Mouse (Mus musculus) limb, embryonic 13.5 days (tissue): ENCODE results near the gene Gm21964. TPM values are rescaled to one million over a fixed set of nuclear protein-coding genes. Genes with fewer than 3 reads are reported as not detected.

Experiments
- ATAC-seq: fragments of 200-750 bp; cut with Nextera tagmentation; 2 replicates; pipeline ENCODE4 v1.8.0; 2017; ENCODE audit warnings: low read depth, moderate number of reproducible peaks, moderate TSS enrichment; ENCODE audit not compliant: low FRiP score
- H3K27ac ChIP-seq: fragments of 300-500 bp; sonication (generic); 2 replicates; pipeline ENCODE4 v1.5.1; 2015; ENCODE audit warnings: inconsistent platforms, mild to moderate bottlenecking, moderate library complexity
- H3K27me3 ChIP-seq: fragments of 300-500 bp; sonication (generic); 2 replicates; pipeline ENCODE4 v1.6.1; 2015; ENCODE audit warnings: mild to moderate bottlenecking, inconsistent platforms
- H3K36me3 ChIP-seq: fragments of 300-500 bp; sonication (generic); 2 replicates; pipeline ENCODE4 v1.6.1; 2015; ENCODE audit warnings: inconsistent platforms, mild to moderate bottlenecking, moderate library complexity
- H3K4me1 ChIP-seq: fragments of 300-500 bp; sonication (generic); 2 replicates; pipeline ENCODE4 v1.6.1; 2015; ENCODE audit warnings: inconsistent platforms
- H3K4me2 ChIP-seq: fragments of 300-500 bp; sonication (generic); replicated peaks from 2 replicates; pipeline ENCODE4 v1.6.1; 2015; ENCODE audit warnings: inconsistent platforms, mild to moderate bottlenecking, moderate library complexity
- H3K4me3 ChIP-seq: fragments of 300-500 bp; sonication (generic); 2 replicates; pipeline ENCODE4 v1.5.1; 2015; ENCODE audit warnings: moderate library complexity, mild to moderate bottlenecking, inconsistent platforms
- H3K9ac ChIP-seq: fragments of 300-500 bp; sonication (generic); 2 replicates; pipeline ENCODE4 v1.6.1; 2015; ENCODE audit warnings: mild to moderate bottlenecking, inconsistent platforms
- H3K9me3 ChIP-seq: fragments of 300-500 bp; sonication (generic); 2 replicates; pipeline ENCODE4 v1.6.1; 2016; ENCODE audit warnings: inconsistent platforms
- WGBS: fragments of 180-500 bp; shearing (Covaris S2); methylation state at CpG from one replicate; pipeline ENCODE4 v1.1.7; 2015; 5-methylcytosine and 5-hydroxymethylcytosine counted together
- polyA plus RNA-seq: library from polyadenylated mRNA; unstranded; fragments of >200 nt; fragmentation: Nextera tagmentation; extraction: Ambion mirVana; gene quantifications from 2 replicates; pipeline ENCODE4 v1.2.1, GENCODE M21; 2015

The Gm21964 gene
- polyA plus RNA-seq, 1 experiment from 2014 or later = not detected

DNA sequence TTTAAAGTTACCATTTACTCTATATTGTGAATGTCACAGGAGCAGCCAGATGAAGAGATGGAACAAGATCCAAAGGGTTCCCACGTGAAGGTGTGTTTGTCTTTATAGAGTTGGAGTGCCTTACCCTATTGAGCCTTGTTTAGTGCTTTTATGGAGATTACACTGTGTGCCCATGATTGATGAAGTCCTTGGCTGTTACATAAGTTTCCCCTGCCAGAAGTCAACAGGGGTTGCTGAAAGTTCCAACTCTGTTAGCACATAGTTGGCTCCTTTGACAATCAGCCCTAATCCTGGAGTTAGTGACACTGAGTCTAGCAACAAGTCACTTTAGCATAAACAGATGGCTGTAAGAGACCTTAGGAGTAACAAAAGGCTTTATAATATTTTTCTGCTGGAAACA is 9.1 kb upstream of the Gm21964 start:
- 60% methylated on average over 1 of the region's 1 CpGs for WGBS
- H3K36me3 ChIP-seq = peaks cover 34% of the 10 kb centered on the region
- H3K4me2 ChIP-seq = no peak overlapping the region
- H3K4me1 ChIP-seq = no peaks in the 10 kb centered on the region
- ATAC-seq = no peak
- no peaks in the 10 kb centered on the region for H3K27me3 ChIP-seq
- peaks cover 17% of the 10 kb centered on the region for H3K9me3 ChIP-seq
- no peak overlapping the region for H3K27ac ChIP-seq
- no peak overlapping the region for H3K4me3 ChIP-seq
- no peak overlapping the region for H3K9ac ChIP-seq

DNA sequence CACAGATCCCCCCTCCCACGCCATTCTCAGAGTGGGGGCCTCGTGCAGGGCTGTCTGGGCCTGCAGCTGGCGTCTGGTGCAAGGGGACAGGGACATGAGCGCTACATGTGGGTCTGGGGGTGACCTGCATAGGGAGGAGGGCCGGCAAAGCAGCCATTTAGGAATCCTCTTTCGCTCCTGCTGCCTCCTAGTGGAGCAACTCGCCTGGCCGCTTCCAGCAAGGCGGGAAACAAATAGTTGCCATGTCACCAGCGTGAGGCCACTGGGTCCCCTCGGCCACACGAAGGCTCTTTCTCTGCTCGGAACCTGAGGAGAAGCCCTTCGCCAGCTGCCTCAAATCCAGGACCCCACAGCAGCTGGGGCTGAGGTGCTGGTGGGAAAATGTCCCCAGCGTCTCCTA is 669 bp downstream of the Gm21964 start:
- no peaks in the 10 kb centered on the region for H3K9me3 ChIP-seq
- 85% methylated on average over 15 of the region's 15 CpGs for WGBS
- ATAC-seq = no peak

DNA sequence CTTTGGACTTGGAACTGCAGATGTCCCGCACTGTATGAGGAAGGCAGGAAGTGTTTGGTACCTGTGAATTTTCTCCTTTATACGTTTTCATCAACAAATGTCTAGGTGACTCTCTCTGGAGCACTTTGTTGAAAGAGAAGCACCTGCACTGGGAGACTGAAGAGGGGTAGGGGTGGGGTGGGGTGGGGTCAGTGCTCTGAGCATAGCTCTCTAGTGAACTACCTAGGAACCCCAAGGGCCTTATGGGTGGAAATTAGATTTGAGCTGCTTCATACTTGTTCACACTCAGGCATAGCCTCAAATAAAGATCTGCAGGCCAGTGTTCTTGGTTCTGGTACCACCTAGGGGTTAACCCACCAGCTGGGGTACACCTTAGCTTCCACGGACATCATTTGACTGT is 1.6 kb downstream of the Gm21964 start, which contains the start of gene Gm17720:
Gene Gm17720 (minus strand): TSS at position 101 of the 400 bp plus-strand sequence.
- H3K4me1 ChIP-seq = no peaks in the 10 kb centered on the region
- no peaks in the 10 kb centered on the region for H3K36me3 ChIP-seq
- no peaks in the 10 kb centered on the region for H3K27me3 ChIP-seq
- no peak within 1 kb of the TSS for H3K4me2 ChIP-seq
- no peaks in the 10 kb centered on the region for H3K9me3 ChIP-seq
- H3K4me3 ChIP-seq = no peak within 1 kb of the TSS
- no peak within 1 kb of the TSS for H3K9ac ChIP-seq
- no peak within 1 kb of the TSS for H3K27ac ChIP-seq
- WGBS = 94% methylated on average over 3 of the region's 3 CpGs
- no peak for ATAC-seq

More for the DNA sequence above, 669 bp downstream of the Gm21964 start:
- H3K4me2 ChIP-seq = no peak overlapping the region
- no peaks in the 10 kb centered on the region for H3K27me3 ChIP-seq
- H3K36me3 ChIP-seq = no peaks in the 10 kb centered on the region
- no peak overlapping the region for H3K27ac ChIP-seq
- H3K4me3 ChIP-seq = no peak overlapping the region
- H3K9ac ChIP-seq = no peak overlapping the region
- H3K4me1 ChIP-seq = no peaks in the 10 kb centered on the region

DNA sequence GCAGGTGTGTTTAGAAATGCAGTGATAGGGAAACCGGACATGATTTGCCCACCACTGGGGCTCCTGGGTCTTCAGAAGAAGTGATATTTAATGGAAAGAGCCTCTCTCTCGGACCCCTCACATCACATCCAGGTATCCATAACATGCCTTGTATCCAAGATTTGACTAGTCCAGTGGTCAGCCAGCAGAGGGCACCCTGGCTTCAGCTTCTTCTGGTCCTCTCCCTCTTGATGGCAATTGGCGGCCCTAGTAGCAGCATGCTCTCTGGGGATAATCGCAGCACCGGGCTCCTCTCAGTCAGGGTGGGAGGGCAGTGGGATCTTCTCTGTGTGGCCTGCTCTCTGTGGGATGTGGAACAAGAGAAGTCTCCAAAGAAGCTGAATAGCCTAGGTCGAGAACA is 18.7 kb downstream of the Gm21964 start:
- no peak overlapping the region for H3K27ac ChIP-seq
- H3K36me3 ChIP-seq = no peaks in the 10 kb centered on the region
- H3K4me2 ChIP-seq = no peak overlapping the region
- no peaks in the 10 kb centered on the region for H3K9me3 ChIP-seq
- peaks cover 6% of the 10 kb centered on the region; the same call in 1 of the 2 replicates for H3K27me3 ChIP-seq
- no peaks in the 10 kb centered on the region for H3K4me1 ChIP-seq
- no peak overlapping the region for H3K9ac ChIP-seq
- ATAC-seq = no peak
- H3K4me3 ChIP-seq = no peak overlapping the region
- WGBS = 42% methylated on average over 6 of the region's 6 CpGs

DNA sequence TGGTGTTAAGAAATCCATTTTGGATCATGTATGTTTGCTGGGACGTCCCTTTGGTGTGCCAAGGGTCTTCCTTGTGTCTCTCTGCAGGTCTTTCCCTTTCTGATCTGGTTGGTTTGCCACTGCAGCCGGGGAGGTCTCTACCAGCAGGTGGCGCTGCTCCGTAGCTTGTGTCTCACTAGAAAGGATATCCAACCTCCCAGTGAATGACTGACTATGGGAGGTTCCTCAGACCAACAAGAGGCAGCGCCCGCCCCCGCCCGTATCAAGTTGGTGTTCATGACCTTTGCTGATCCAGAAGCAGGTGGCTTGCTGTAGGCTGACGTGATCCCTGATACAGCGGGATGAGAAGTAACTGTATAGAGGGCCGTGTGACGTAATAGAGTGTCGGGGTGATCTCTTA is 29.5 kb downstream of the Gm21964 start:
- Histone ChIP-seq H3K9ac (no peak overlapping the region), H3K27ac (no peak overlapping the region), H3K4me2 (0 out of 2 replicates have a peak overlapping the region, but pooled peaks have one; percentile 16), H3K4me1 (no peaks in the 10 kb centered on the region), H3K4me3 (no peak overlapping the region), H3K27me3 (no peaks in the 10 kb centered on the region; the same call in 1 of the 2 replicates), H3K9me3 (no peaks in the 10 kb centered on the region), H3K36me3 (no peaks in the 10 kb centered on the region)
- WGBS = 23% methylated on average over 13 of the region's 13 CpGs
- ATAC-seq = no peak

DNA sequence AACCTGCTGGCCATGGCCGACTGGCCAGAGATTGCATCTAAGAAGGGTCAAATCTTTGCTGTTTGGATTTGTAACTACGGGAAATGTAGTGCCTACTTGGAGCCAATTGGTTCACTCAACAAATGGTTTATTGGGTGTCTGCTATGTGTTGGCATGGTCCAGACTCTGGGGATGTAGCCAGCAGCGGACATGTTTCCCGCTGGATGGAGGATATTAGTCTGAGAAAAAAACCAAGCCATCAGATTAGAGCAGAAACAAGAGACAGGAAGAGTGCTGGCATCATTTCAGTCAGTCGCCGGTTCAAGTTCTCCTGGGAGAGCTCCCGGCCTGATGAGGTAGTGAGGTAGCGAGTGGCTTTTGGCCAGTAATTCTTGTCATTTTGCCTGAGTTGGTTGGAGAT is 33.2 kb downstream of the Gm21964 start:
- H3K36me3 ChIP-seq = no peaks in the 10 kb centered on the region
- no peak overlapping the region for H3K4me3 ChIP-seq
- no peak overlapping the region for H3K9ac ChIP-seq
- H3K9me3 ChIP-seq = peaks cover 3% of the 10 kb centered on the region; the same call in 1 of the 2 replicates
- H3K4me1 ChIP-seq = no peaks in the 10 kb centered on the region
- no peak overlapping the region for H3K4me2 ChIP-seq
- H3K27me3 ChIP-seq = no peaks in the 10 kb centered on the region
- WGBS = 90% methylated on average over 8 of the region's 8 CpGs
- ATAC-seq = no peak
- no peak overlapping the region for H3K27ac ChIP-seq

DNA sequence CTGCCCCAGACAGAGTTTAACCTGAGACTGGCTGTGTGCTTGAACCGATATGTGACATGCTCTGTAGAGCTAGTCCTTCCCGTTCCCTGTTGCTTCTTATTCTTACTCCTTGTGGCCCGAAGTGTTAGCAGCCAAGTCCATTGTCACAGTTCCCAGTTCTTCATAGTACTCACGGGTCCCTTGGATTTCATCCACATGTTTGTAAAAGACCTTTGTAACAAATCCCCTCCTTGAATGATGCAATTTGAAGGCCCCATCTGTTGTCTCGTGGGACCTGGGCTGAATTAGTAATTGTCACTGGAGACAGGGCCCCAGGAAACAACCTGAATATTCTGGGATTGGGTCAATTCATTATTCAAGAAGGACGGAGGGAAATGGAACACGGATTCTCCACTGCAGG is 34.5 kb downstream of the Gm21964 start:
- Histone ChIP-seq H3K4me3 (no peak overlapping the region), H3K4me2 (no peak overlapping the region), H3K27me3 (no peaks in the 10 kb centered on the region), H3K9me3 (peaks cover 3% of the 10 kb centered on the region; the same call in 1 of the 2 replicates), H3K27ac (no peak overlapping the region), H3K9ac (no peak overlapping the region), H3K36me3 (no peaks in the 10 kb centered on the region), H3K4me1 (no peaks in the 10 kb centered on the region)
- WGBS = 78% methylated on average over 7 of the region's 7 CpGs
- ATAC-seq = no peak

DNA sequence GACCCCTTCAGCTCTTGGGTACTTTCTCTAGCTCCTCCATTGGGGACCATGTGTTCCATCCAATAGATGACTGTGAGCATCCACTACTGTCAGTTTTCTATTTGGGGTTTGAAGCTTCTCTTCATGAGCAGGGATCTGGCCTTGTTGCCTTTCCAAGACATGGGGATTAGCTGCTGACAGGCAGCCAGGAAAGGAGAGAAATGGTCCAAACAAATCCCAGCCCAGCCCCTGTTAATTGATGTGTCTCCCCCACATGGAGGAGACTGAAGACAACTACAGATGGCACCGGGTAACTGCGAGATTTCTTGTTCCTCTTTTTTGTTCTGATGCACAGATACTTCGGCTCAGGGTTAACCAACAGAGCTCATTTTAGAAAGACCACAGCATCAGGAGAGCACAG is 39.1 kb downstream of the Gm21964 start:
- ATAC-seq = no peak
- H3K27me3 ChIP-seq = no peaks in the 10 kb centered on the region
- H3K4me2 ChIP-seq = no peak overlapping the region
- WGBS = 73% methylated on average over 3 of the region's 3 CpGs
- no peak overlapping the region for H3K9ac ChIP-seq
- H3K4me3 ChIP-seq = no peak overlapping the region
- H3K9me3 ChIP-seq = peaks cover 3% of the 10 kb centered on the region; the same call in 1 of the 2 replicates
- H3K36me3 ChIP-seq = no peaks in the 10 kb centered on the region
- H3K27ac ChIP-seq = no peak overlapping the region
- H3K4me1 ChIP-seq = no peaks in the 10 kb centered on the region

DNA sequence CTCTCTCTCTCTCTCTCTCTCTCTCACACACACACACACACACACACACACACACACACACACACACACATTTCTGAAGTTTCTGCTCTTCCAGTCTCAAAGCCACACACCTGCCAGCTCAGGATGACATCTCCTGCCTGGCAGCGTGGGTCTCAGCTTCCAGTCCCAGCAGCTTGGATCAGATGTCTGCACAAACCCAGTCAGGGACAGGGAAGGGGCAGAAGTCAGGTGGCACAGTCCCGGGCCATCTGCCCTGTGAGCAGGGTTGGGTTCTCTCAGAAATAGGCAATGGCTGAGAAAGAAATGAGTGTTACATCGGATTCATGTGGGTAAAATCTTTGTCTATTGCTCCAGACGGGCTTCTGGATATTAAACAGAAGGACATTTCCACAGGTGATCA is 39.8 kb downstream of the Gm21964 start:
- Histone ChIP-seq H3K36me3 (no peaks in the 10 kb centered on the region), H3K4me3 (no peak overlapping the region), H3K9me3 (peaks cover 3% of the 10 kb centered on the region; the same call in 1 of the 2 replicates), H3K27ac (no peak overlapping the region), H3K4me1 (no peaks in the 10 kb centered on the region), H3K27me3 (no peaks in the 10 kb centered on the region), H3K4me2 (no peak overlapping the region), H3K9ac (no peak overlapping the region)
- WGBS = 74% methylated on average over 4 of the region's 4 CpGs
- ATAC-seq = no peak

DNA sequence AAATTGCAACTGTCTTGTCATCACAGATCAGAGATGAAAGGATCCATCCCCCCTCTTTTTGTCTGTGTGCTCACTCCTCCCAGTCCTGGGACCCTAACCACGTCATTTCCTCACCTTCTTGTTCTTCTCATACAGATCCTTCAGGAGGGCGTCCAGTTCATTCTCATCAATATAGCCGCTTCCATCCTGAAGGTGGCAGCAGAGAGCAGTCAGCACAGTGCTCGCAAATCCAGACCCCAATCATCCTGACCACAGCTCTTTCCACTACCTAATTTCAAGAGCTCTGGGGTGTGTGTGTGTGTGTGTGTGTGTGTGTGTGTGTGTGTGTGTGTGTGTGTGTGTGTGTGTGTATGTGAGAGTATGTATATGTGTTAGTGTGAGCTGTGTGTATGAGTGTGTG is 44.5 kb downstream of the Gm21964 start:
- Histone ChIP-seq H3K4me2 (no peak overlapping the region), H3K9ac (no peak overlapping the region), H3K4me1 (no peaks in the 10 kb centered on the region), H3K36me3 (no peaks in the 10 kb centered on the region), H3K27me3 (no peaks in the 10 kb centered on the region), H3K9me3 (no peaks in the 10 kb centered on the region), H3K4me3 (no peak overlapping the region), H3K27ac (no peak overlapping the region)
- no peak; the same call in 1 of the 2 replicates for ATAC-seq
- WGBS = 0% methylated on average over 4 of the region's 4 CpGs

DNA sequence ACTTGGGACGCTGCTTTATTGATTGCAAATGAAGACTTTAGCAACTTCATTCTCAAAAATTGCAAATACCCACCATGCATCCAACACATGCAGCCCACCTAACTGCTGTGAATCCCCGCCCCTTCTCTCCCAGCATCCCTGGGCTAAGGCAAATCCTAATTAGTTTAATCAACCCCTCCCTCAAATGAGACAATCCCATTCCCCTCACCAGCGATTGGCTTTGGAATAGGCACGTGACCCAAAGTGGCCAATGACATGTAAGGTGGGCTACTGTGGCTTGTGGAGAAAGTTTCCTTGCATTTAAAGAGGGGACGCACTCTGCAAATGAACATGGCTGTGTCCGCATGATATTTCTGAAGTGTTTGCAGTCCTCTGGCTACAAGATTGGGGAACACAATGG is 51.9 kb downstream of the Gm21964 start:
- 72% methylated on average over 6 of the region's 6 CpGs for WGBS
- H3K27ac ChIP-seq = no peak overlapping the region
- no peak overlapping the region for H3K4me2 ChIP-seq
- H3K27me3 ChIP-seq = no peaks in the 10 kb centered on the region
- H3K9ac ChIP-seq = no peak overlapping the region
- H3K4me3 ChIP-seq = no peak overlapping the region
- no peaks in the 10 kb centered on the region for H3K9me3 ChIP-seq
- no peak for ATAC-seq
- no peaks in the 10 kb centered on the region for H3K36me3 ChIP-seq
- H3K4me1 ChIP-seq = no peaks in the 10 kb centered on the region
